Mouse (Mus musculus) forebrain, embryonic 13.5 days (tissue): ENCODE data around the gene Rbm14. TPM values are rescaled to one million over a fixed set of nuclear protein-coding genes. Genes with fewer than 3 reads are reported as not detected.

Source experiments
- ATAC-seq: fragments of 200-750 bp; cut with Nextera tagmentation; 2 replicates; pipeline ENCODE4 v1.8.0; 2017
- H3K27ac ChIP-seq: fragments of 300-500 bp; sonication (generic); 2 replicates; pipeline ENCODE4 v1.5.1; 2015; ENCODE audit warnings: inconsistent platforms, mild to moderate bottlenecking, moderate library complexity
- H3K27me3 ChIP-seq: fragments of 300-500 bp; sonication (generic); 2 replicates; pipeline ENCODE4 v1.6.1; 2015; ENCODE audit warnings: mild to moderate bottlenecking, inconsistent platforms
- H3K36me3 ChIP-seq: fragments of 300-500 bp; sonication (generic); 2 replicates; pipeline ENCODE4 v1.6.1; 2015; ENCODE audit warnings: mild to moderate bottlenecking, inconsistent platforms; ENCODE audit not compliant: poor library complexity, severe bottlenecking
- H3K4me1 ChIP-seq: fragments of 300-500 bp; sonication (generic); 2 replicates; pipeline ENCODE4 v1.6.1; 2015; ENCODE audit warnings: inconsistent platforms
- H3K4me2 ChIP-seq: fragments of 300-500 bp; sonication (generic); 2 replicates; pipeline ENCODE4 v1.6.1; 2015; ENCODE audit warnings: inconsistent platforms, mild to moderate bottlenecking, moderate library complexity
- H3K4me3 ChIP-seq: fragments of 300-500 bp; sonication (generic); 2 replicates; pipeline ENCODE4 v1.5.1; 2015; ENCODE audit warnings: mild to moderate bottlenecking, inconsistent platforms
- H3K9ac ChIP-seq: fragments of 300-500 bp; sonication (generic); 2 replicates; pipeline ENCODE4 v1.6.1; 2015; ENCODE audit warnings: mild to moderate bottlenecking, inconsistent platforms
- H3K9me3 ChIP-seq: fragments of 300-500 bp; sonication (generic); replicated peaks from 2 replicates; pipeline ENCODE4 v1.6.1; 2016; ENCODE audit warnings: inconsistent platforms
- WGBS: fragments of 180-500 bp; shearing (Covaris S2); methylation state at CpG from one replicate; pipeline ENCODE4 v1.1.7; 2015; 5-methylcytosine and 5-hydroxymethylcytosine counted together
- polyA plus RNA-seq: library from polyadenylated mRNA; unstranded; fragments of >200 nt; fragmentation: Nextera tagmentation; extraction: Ambion mirVana; gene quantifications from 2 replicates; pipeline ENCODE4 v1.2.1, GENCODE M21; 2015

Gene Rbm14
- polyA plus RNA-seq, result 88.3 and 95.3 TPM in 2 replicates

DNA sequence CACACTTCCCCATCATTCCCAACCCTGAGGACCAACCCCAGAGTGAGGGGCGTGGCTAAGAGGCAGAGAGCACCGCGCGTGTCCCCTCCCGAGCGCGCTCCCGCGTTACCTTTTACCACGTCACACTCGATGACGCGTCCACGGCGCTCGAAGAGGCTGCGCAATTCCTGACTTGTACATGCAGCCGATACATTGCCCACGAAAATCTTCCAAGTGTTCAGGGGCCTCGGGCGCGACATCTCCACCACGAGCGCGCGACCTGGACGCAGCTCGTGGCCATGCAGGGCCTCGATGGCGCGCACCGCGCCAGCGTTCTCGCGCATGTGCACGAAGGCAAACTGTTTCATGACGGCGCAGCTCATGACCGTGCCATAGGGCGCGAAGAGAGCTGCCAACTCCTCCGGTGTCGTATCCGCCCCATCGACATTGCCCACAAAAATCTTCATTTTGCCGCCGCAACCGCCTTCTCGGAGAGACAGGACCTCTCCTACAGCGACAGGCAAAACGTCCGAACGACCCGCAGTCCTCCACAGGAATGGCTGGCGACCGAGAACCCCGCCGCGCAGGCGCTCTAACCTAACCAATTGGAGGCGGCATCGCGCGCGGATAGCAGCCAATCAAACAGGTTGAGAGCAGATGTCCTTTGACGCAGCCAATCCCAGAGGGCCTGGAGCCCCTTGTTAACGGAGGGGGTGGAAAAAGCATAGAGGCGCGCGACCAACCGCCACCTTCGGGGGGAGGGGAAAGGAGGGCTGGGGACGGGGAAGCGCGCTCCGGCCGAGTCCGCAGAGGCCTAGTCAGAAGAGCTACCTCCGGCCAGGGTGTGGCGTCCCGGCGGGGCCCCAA is at the start of gene Rbm14, which contains the start of gene Gm21992:
Gene Rbm14, minus strand, starts transcription at position 572 of the 846 bp plus-strand sequence.
Gene Gm21992, minus strand, starts transcription at position 550 of the 846 bp plus-strand sequence.
- Histone ChIP-seq H3K36me3 (no peaks in the 10 kb centered on the region), H3K9ac (peak within 1 kb of the TSS; percentile 82), H3K4me2 (peak within 1 kb of the TSS; percentile 90), H3K4me3 (peak within 1 kb of the TSS; percentile 90), H3K9me3 (no peaks in the 10 kb centered on the region), H3K4me1 (peaks cover 31% of the 10 kb centered on the region), H3K27ac (peak within 1 kb of the TSS; percentile 89), H3K27me3 (no peaks in the 10 kb centered on the region; the same call in 1 of the 2 replicates)
- peak; percentile 98 for ATAC-seq
- WGBS, result under 1% methylated on average over 83 of the region's 83 CpGs

DNA sequence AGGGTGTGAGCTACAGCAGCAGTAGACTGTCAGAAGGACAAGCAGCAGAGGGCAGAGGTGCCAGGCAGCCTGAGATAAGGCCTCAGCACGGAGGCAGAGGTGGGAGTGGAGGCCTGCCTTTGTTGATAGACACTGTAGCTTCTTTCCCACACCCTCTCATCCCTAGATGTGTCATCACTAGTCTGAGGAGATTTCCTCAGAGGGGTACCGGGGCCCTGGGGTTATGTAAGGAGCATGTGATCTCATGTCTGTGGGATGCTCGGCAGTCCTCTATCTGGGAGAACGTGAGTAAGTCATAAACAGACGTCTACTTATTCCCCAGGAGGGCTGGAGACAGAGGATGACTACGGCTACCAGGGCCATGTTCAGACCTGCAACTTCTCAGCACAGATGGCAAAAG is 47.6 kb upstream of the Rbm14 start:
- H3K36me3 ChIP-seq, result no peaks in the 10 kb centered on the region
- 87% methylated on average over 6 of the region's 6 CpGs for WGBS

DNA sequence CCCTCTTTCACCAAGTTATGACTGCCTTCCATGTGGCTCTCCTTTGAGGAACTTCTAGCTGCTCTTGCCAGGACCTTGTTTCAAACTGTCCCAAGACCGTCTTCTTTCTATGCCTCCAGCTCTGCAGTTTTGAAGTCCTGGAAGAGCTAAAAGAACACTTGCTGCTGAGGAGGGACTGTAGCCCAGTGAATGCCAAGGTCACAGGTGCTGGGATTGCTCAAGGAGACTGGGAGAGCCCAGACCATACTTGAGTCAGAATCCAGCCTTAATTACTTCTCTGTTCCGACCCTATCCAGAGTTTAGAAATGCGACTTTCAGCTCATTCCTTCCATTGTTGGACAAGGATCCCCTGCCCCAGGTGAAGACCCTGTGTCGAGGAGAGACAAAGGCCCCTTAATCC is 44.5 kb upstream of the Rbm14 start:
- Histone ChIP-seq H3K9ac (0 out of 2 replicates have a peak overlapping the region, but pooled peaks have one; percentile 74), H3K27ac (no peak overlapping the region), H3K9me3 (no peaks in the 10 kb centered on the region), H3K4me3 (peak overlapping the region; percentile 58; the same call in 1 of the 2 replicates), H3K4me2 (peak overlapping the region; percentile 98), H3K36me3 (no peaks in the 10 kb centered on the region), H3K4me1 (peaks cover 14% of the 10 kb centered on the region), H3K27me3 (peaks cover 14% of the 10 kb centered on the region; the same call in 1 of the 2 replicates)
- ATAC-seq, result no peak
- 48% methylated on average over 4 of the region's 4 CpGs for WGBS

More for the DNA sequence above, 47.6 kb upstream of the Rbm14 start:
- ATAC-seq, result no peak
- no peak overlapping the region for H3K27ac ChIP-seq
- H3K27me3 ChIP-seq, result peaks cover 14% of the 10 kb centered on the region; the same call in 1 of the 2 replicates
- no peaks in the 10 kb centered on the region for H3K9me3 ChIP-seq
- H3K4me2 ChIP-seq, result no peak overlapping the region
- H3K4me3 ChIP-seq, result no peak overlapping the region
- H3K4me1 ChIP-seq, result peaks cover 14% of the 10 kb centered on the region
- H3K9ac ChIP-seq, result no peak overlapping the region

DNA sequence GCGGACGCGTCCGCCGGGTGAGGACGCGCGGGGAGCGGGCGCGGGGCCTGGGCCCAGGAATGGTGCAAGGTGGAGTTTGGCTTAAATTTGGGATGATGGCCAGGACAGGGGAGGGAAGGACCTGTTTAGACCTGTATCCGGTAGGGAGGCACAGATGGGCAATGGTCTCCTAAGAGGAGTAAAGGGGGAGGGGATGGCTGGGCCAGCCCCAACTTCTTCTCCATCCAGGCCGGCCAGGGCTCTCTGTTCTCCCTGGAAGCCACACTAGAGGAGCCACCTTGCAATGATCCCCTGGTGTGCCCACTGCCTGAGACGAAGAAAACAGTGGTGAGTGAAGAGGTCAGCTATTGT is 44.0 kb upstream of the Rbm14 start:
- peak overlapping the region; percentile 74 for H3K9ac ChIP-seq
- peak overlapping the region; percentile 58 for H3K4me3 ChIP-seq
- peaks cover 14% of the 10 kb centered on the region; the same call in 1 of the 2 replicates for H3K27me3 ChIP-seq
- no peaks in the 10 kb centered on the region for H3K9me3 ChIP-seq
- peak; percentile 16; the same call in 1 of the 2 replicates for ATAC-seq
- no peak overlapping the region for H3K27ac ChIP-seq
- H3K4me2 ChIP-seq, result peak overlapping the region; percentile 98
- no peaks in the 10 kb centered on the region for H3K36me3 ChIP-seq
- 0% methylated on average over 14 of the region's 14 CpGs for WGBS
- H3K4me1 ChIP-seq, result peaks cover 14% of the 10 kb centered on the region

DNA sequence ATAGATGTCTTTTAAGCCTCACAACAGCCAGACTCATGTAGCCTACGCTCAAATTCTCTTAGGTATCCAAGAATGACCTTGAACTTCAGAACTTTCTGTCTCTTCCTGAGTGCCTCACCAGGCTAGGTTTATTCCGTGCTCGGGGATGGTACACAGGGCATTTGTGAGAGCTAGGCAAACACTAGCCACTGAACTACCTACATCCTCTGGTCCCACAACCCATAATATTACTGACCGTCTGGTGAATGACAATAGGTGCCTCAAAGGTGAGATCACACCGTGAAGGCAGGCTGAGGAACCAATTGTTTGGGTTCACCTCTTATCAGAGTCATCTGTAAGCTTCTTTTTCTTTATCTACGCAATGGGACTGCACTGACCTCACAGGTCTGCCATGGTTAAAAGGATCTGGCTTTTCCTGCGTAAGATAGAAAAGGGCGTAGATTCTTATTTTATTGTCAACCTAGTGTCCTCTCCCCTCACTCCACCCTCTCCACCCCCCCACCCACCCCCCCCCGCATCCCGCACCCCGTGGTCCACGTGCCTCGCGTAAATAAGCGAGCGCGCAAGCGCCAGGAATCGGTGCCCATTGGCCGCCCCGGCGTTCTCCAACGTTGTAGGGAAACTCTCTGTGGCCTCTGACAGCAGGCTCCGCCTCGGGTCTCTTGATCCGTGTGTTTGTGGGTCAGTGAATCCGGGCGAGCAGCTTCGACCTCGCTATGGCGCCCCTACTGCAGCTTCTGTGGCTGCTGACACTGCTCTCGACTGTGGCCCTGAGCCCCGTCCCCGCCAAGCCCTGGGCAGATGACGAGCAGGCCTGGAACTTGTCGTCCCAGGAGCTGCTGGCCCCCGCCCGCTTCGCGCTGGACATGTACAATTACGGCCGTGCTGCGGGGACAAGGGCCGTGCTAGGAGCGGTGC is 43.4 kb upstream of the Rbm14 start, which contains the start of gene Ctsf:
Gene Ctsf, plus strand, starts transcription at position 579 of the 918 bp plus-strand sequence.
- no peaks in the 10 kb centered on the region for H3K36me3 ChIP-seq
- peaks cover 14% of the 10 kb centered on the region; the same call in 1 of the 2 replicates for H3K27me3 ChIP-seq
- peak within 1 kb of the TSS; percentile 74 for H3K9ac ChIP-seq
- peak within 1 kb of the TSS; percentile 58 for H3K4me3 ChIP-seq
- WGBS, result 5% methylated on average over 45 of the region's 45 CpGs
- peak; percentile 91 for ATAC-seq
- no peaks in the 10 kb centered on the region for H3K9me3 ChIP-seq
- H3K27ac ChIP-seq, result no peak within 1 kb of the TSS
- H3K4me1 ChIP-seq, result peaks cover 14% of the 10 kb centered on the region
- peak within 1 kb of the TSS; percentile 98 for H3K4me2 ChIP-seq

DNA sequence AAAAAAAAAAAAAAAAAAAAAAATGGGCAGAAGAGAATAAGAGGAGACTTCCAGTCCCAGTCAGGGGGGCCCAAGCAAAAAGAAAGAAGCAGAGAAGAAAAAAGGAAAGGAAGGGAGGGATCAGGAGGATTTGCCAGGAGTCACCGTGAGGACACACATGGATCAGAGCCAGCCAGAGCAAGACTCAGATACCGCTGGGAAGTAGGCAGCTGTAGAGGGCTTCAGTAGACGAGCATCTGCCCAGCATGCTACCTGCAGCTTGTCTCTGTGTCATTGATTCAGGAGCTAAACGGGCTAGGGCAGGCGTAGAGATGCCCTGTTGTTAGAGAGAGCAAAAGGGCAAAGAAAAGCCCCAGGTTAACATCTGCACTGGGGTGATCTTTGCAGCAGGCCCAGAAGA is 38.8 kb upstream of the Rbm14 start:
- 44% methylated on average over 5 of the region's 5 CpGs for WGBS
- Histone ChIP-seq H3K27ac (no peak overlapping the region), H3K27me3 (peaks cover 6% of the 10 kb centered on the region), H3K4me2 (no peak overlapping the region), H3K9me3 (no peaks in the 10 kb centered on the region), H3K36me3 (no peaks in the 10 kb centered on the region), H3K4me1 (peaks cover 5% of the 10 kb centered on the region), H3K4me3 (no peak overlapping the region), H3K9ac (no peak overlapping the region)
- ATAC-seq, result no peak

DNA sequence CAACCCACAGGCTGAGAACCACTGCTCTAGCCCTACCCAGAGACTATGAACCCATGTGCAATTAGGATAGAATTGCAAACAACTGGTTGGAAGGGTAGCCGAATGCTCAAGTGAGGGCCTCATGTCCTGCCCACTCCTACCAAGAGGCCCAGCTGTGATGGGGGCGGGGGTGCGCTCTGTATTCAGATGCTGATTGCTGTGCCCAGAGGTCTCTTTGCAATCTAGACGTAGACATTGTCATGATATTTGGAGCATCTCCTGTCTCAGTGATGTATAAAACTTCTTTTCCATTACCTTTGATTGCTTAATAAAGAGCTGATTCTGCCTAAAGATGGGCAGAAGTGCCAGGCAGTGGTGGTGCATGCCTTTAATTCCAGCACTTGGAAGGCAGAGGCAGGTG is 38.4 kb upstream of the Rbm14 start:
- no peak overlapping the region for H3K9ac ChIP-seq
- ATAC-seq, result no peak
- H3K27ac ChIP-seq, result no peak overlapping the region
- 62% methylated on average over 4 of the region's 4 CpGs for WGBS
- peaks cover 4% of the 10 kb centered on the region; the same call in 1 of the 2 replicates for H3K27me3 ChIP-seq
- H3K36me3 ChIP-seq, result no peaks in the 10 kb centered on the region
- no peak overlapping the region for H3K4me3 ChIP-seq
- H3K4me1 ChIP-seq, result peaks cover 4% of the 10 kb centered on the region; the same call in 1 of the 2 replicates
- H3K9me3 ChIP-seq, result no peaks in the 10 kb centered on the region
- H3K4me2 ChIP-seq, result no peak overlapping the region

DNA sequence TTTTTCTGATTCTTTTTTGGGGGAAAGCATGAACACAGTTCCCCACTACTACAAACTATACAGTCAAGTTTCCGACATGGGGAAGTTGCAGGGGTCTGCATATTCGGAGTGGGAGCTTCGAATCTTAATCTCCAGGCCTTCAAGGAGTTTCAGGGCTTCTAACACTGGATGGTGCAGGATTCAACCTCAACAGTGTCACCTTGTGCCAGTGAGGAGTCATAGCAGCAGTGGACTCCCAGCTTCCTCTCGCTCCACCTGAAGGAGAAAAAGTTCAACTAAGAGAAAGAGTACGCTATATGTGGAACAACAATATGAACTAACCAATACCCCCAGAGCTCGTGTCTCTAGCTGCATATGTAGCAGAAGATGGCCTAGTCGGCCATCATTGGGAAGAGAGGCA is 36.1 kb upstream of the Rbm14 start:
- Histone ChIP-seq H3K4me2 (no peak overlapping the region), H3K4me3 (no peak overlapping the region), H3K9me3 (no peaks in the 10 kb centered on the region), H3K36me3 (no peaks in the 10 kb centered on the region), H3K9ac (no peak overlapping the region), H3K27ac (no peak overlapping the region), H3K27me3 (peaks cover 8% of the 10 kb centered on the region), H3K4me1 (no peaks in the 10 kb centered on the region)
- 34% methylated on average over 7 of the region's 7 CpGs for WGBS
- no peak for ATAC-seq

DNA sequence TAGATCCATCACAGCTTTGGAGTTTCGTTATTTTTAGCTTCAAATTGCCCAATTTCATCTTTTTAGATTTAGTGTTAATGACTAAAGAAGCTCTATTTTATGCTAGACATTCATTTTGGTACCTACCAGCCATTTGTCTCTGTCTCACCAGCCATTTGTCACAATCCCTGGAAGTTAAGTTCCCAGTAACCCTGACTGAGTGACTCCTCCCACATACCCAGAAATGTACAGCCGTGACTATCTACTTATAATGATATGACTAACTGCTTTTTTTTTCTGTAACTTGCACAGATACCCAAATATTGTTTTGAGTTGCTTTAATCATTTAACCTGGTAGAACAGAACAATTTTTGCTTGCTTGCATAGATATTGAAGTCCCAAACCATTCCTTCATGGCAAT is 34.4 kb upstream of the Rbm14 start:
- 84% methylated on average over 2 of the region's 2 CpGs for WGBS
- Histone ChIP-seq H3K27ac (no peak overlapping the region), H3K27me3 (peaks cover 25% of the 10 kb centered on the region), H3K36me3 (no peaks in the 10 kb centered on the region), H3K9ac (no peak overlapping the region), H3K9me3 (no peaks in the 10 kb centered on the region), H3K4me3 (no peak overlapping the region), H3K4me2 (no peak overlapping the region), H3K4me1 (no peaks in the 10 kb centered on the region)
- ATAC-seq, result no peak

DNA sequence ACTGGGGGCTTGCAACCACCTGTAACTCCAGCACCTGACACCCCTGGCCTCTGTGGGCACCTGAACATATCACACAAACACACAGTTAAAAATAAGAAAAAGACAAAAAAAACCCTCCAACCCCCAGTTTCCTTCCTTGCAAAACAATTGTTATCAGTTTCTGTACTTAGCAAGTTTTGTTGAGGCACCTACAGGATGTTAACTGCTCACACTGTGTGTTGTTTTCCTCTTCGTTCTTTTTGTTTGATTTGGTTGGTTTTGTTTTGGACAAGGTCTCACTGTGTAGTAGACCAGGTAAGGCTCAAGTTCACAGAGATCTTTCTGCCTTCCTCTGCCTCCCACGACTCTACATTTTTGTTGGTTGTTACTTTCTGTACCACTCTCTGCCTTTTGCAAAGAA is 31.2 kb upstream of the Rbm14 start:
- H3K4me2 ChIP-seq, result no peak overlapping the region
- peaks cover 39% of the 10 kb centered on the region for H3K27me3 ChIP-seq
- no peak overlapping the region for H3K4me3 ChIP-seq
- peaks cover 18% of the 10 kb centered on the region for H3K4me1 ChIP-seq
- WGBS, result 77% methylated on average over 2 of the region's 2 CpGs
- no peaks in the 10 kb centered on the region for H3K9me3 ChIP-seq
- H3K9ac ChIP-seq, result no peak overlapping the region
- ATAC-seq, result no peak
- no peak overlapping the region for H3K27ac ChIP-seq
- H3K36me3 ChIP-seq, result no peaks in the 10 kb centered on the region

DNA sequence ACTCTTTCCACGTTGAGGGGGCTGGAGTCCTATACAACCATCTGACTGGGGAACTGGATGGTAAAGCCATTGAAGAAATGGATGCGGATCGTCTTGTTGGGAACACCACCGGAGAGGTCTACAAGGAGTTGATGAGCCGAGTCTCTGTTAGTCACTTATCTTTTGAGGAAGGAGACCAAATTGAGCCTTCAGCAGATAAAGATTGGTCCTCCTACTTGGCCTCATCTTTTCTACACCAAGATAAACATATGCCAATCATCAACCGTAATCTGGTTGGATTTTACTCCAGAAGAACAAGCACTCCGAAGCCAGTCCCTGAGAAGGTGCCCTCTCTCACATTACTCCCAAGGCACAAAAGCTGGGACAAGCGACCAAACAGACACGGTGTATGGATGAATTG is 29.4 kb upstream of the Rbm14 start:
- WGBS, result 84% methylated on average over 9 of the region's 9 CpGs
- H3K4me3 ChIP-seq, result no peak overlapping the region
- no peaks in the 10 kb centered on the region for H3K9me3 ChIP-seq
- peaks cover 35% of the 10 kb centered on the region for H3K27me3 ChIP-seq
- H3K9ac ChIP-seq, result no peak overlapping the region
- H3K36me3 ChIP-seq, result no peaks in the 10 kb centered on the region
- peaks cover 18% of the 10 kb centered on the region for H3K4me1 ChIP-seq
- no peak overlapping the region for H3K27ac ChIP-seq
- H3K4me2 ChIP-seq, result no peak overlapping the region
- ATAC-seq, result no peak
